Mouse (Mus musculus) liver, embryonic 13.5 days (tissue): ENCODE results near the gene Rpl23. TPM values are rescaled to one million over a fixed set of nuclear protein-coding genes. Genes with fewer than 3 reads are reported as not detected.

Experiments used
- ATAC-seq: fragments of 200-750 bp; cut with Nextera tagmentation; 2 replicates; pipeline ENCODE4 v1.8.0; 2017; ENCODE audit warnings: low read depth, mild to moderate bottlenecking, moderate number of reproducible peaks, moderate library complexity
- DNase-seq: peaks from one replicate; pipeline ENCODE4 v3.0.0; 2022
- H3K27ac ChIP-seq: fragments of 300-500 bp; sonication (generic); 2 replicates; pipeline ENCODE4 v1.5.1; 2015; ENCODE audit warnings: moderate library complexity, mild to moderate bottlenecking, inconsistent platforms
- H3K27me3 ChIP-seq: fragments of 300-500 bp; sonication (generic); 2 replicates; pipeline ENCODE4 v1.6.1; 2015; ENCODE audit warnings: mild to moderate bottlenecking, inconsistent platforms
- H3K36me3 ChIP-seq: fragments of 300-500 bp; sonication (generic); 2 replicates; pipeline ENCODE4 v1.6.1; 2015; ENCODE audit warnings: mild to moderate bottlenecking, inconsistent platforms
- H3K4me1 ChIP-seq: fragments of 300-500 bp; sonication (generic); replicated peaks from 2 replicates; pipeline ENCODE4 v1.6.1; 2015; ENCODE audit warnings: inconsistent platforms
- H3K4me2 ChIP-seq: fragments of 300-500 bp; sonication (generic); 2 replicates; pipeline ENCODE4 v1.6.1; 2015; ENCODE audit warnings: inconsistent platforms, mild to moderate bottlenecking, moderate library complexity
- H3K4me3 ChIP-seq: fragments of 300-500 bp; sonication (generic); replicated peaks from 2 replicates; pipeline ENCODE4 v1.5.1; 2015; ENCODE audit warnings: mild to moderate bottlenecking, inconsistent platforms
- H3K9ac ChIP-seq: fragments of 300-500 bp; sonication (generic); 2 replicates; pipeline ENCODE4 v1.6.1; 2015; ENCODE audit warnings: mild to moderate bottlenecking, inconsistent platforms
- H3K9me3 ChIP-seq: fragments of 300-500 bp; sonication (generic); replicated peaks from 2 replicates; pipeline ENCODE4 v1.6.1; 2016; ENCODE audit warnings: inconsistent platforms
- WGBS: fragments of 180-500 bp; shearing (Covaris S2); methylation state at CpG from one replicate; pipeline ENCODE4 v1.1.7; 2015; ENCODE audit not compliant: insufficient replicate concordance; 5-methylcytosine and 5-hydroxymethylcytosine counted together
- polyA plus RNA-seq: library from polyadenylated mRNA; unstranded; fragments of >200 nt; fragmentation: Nextera tagmentation; extraction: Ambion mirVana; gene quantifications from 2 replicates; pipeline ENCODE4 v1.2.1, GENCODE M21; 2015

Gene Rpl23
- polyA plus RNA-seq, 1 experiment from 2014 or later: 436 TPM

GRCm38 (mm10) chr11:97779968-97780701, 2.1 kb downstream of the Rpl23 start:
- H3K4me2 ChIP-seq: peak overlapping the region; percentile 79
- H3K4me3 ChIP-seq: peak overlapping the region; percentile 84
- peaks cover 56% of the 10 kb centered on the region for H3K4me1 ChIP-seq
- no peaks in the 10 kb centered on the region for H3K9me3 ChIP-seq
- WGBS: 37% methylated on average over 2 of the region's 2 CpGs
- peak overlapping the region; percentile 81 for H3K27ac ChIP-seq
- H3K36me3 ChIP-seq: peaks cover 60% of the 10 kb centered on the region
- no peak for ATAC-seq
- H3K27me3 ChIP-seq: no peaks in the 10 kb centered on the region
- peak overlapping the region; percentile 92 for H3K9ac ChIP-seq
- no peak for DNase-seq

- H3K36me3 ChIP-seq: peaks cover 60% of the 10 kb centered on the region
- H3K9me3 ChIP-seq: no peaks in the 10 kb centered on the region
- no peaks in the 10 kb centered on the region for H3K27me3 ChIP-seq
- H3K9ac ChIP-seq: peak overlapping the region; percentile 54
- ATAC-seq (no peak), DNase-seq (no peak)
- H3K4me1 ChIP-seq: peaks cover 57% of the 10 kb centered on the region
- peak overlapping the region; percentile 79 for H3K4me2 ChIP-seq
- H3K27ac ChIP-seq: peak overlapping the region; percentile 67; the same call in 1 of the 2 replicates
- H3K4me3 ChIP-seq: peak overlapping the region; percentile 32
- 67% methylated on average over 1 of the region's 1 CpGs for WGBS
These were observed 3.3 kb downstream of the Rpl23 start for GRCm38 (mm10) chr11:97778918-97779317.

DNA sequence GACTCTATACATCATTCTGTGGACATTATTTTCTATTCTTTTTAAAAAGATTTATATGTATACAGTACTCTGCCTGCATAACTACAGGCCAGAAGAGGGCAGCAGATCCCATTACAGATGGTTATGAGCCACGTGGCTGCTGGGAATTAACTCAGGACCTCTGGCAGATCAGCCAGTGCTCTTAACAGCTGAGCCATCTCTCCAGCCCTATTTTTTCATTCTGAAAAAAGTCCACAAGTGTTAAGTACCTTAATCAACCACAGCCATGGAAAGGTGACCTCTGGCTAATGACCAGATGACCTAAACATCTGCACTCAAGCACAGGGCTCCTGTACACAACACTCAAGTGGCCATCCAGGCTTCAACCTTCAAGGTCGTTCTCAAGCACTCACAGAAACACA, 5.1 kb downstream of the Rpl23 start:
- H3K27ac ChIP-seq: peak overlapping the region; percentile 44
- ATAC-seq (peak; percentile 13; the same call in 1 of the 2 replicates), DNase-seq (no peak)
- WGBS: 45% methylated on average over 2 of the region's 2 CpGs
- no peaks in the 10 kb centered on the region for H3K9me3 ChIP-seq
- H3K4me1 ChIP-seq: peaks cover 48% of the 10 kb centered on the region
- no peaks in the 10 kb centered on the region for H3K27me3 ChIP-seq
- H3K36me3 ChIP-seq: peaks cover 60% of the 10 kb centered on the region
- H3K4me3 ChIP-seq: no peak overlapping the region
- H3K4me2 ChIP-seq: no peak overlapping the region
- no peak overlapping the region for H3K9ac ChIP-seq

GRCm38 (mm10) chr11:97776497-97777128, 5.6 kb downstream of the Rpl23 start:
- ATAC-seq: peak; percentile 45
- H3K9me3 ChIP-seq: no peaks in the 10 kb centered on the region
- H3K27ac ChIP-seq: peak overlapping the region; percentile 11; the same call in 1 of the 2 replicates
- no peak overlapping the region for H3K4me3 ChIP-seq
- peaks cover 60% of the 10 kb centered on the region for H3K36me3 ChIP-seq
- no peak overlapping the region for H3K4me2 ChIP-seq
- no peak overlapping the region for H3K9ac ChIP-seq
- H3K4me1 ChIP-seq: peaks cover 48% of the 10 kb centered on the region
- no peak for DNase-seq
- 56% methylated on average over 5 of the region's 5 CpGs for WGBS
- no peaks in the 10 kb centered on the region for H3K27me3 ChIP-seq

- 0 out of 2 replicates have a peak, but pooled peaks have one; percentile 2 for ATAC-seq
- peak within 1 kb of the TSS; percentile 11; the same call in 1 of the 2 replicates for H3K27ac ChIP-seq
These were observed 6.3 kb downstream of the Rpl23 start, which contains the start of gene 1700001P01Rik for GRCm38 (mm10) chr11:97775808-97776496. Gene 1700001P01Rik, minus strand, starts transcription at chr11:97775918.

DNA sequence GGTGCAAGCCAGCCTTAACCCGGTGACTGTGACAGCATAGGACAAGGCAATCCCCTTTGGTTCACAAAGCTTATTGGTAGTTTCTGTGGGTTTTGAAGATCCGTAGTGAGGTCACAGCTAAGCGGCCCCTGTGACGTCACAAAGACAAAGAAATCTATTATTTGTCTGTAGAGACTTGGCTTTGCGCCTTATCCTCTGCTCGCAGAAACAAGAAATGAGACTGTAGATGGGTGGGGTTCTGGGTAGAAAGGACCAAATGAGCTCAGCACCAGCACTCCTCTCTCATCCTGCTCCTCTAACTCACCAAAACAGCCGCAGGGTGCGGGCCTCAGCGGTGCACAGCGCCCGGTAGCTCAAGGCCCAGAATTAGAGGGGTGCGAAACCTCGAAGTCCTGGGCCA, 7.1 kb downstream of the Rpl23 start:
- H3K36me3 ChIP-seq: peaks cover 49% of the 10 kb centered on the region
- peaks cover 37% of the 10 kb centered on the region for H3K4me1 ChIP-seq
- 72% methylated on average over 13 of the region's 13 CpGs for WGBS
- no peak overlapping the region for H3K27ac ChIP-seq
- ATAC-seq (0 out of 2 replicates have a peak, but pooled peaks have one; percentile 14), DNase-seq (no peak)
- H3K27me3 ChIP-seq: no peaks in the 10 kb centered on the region
- no peak overlapping the region for H3K9ac ChIP-seq
- H3K4me3 ChIP-seq: no peak overlapping the region
- H3K4me2 ChIP-seq: no peak overlapping the region
- no peaks in the 10 kb centered on the region for H3K9me3 ChIP-seq

More at GRCm38 (mm10) chr11:97775808-97776496, 6.3 kb downstream of the Rpl23 start, which contains the start of gene 1700001P01Rik:
- Histone ChIP-seq H3K36me3 (peaks cover 56% of the 10 kb centered on the region), H3K27me3 (no peaks in the 10 kb centered on the region), H3K4me3 (no peak within 1 kb of the TSS), H3K4me2 (no peak within 1 kb of the TSS), H3K9me3 (no peaks in the 10 kb centered on the region), H3K4me1 (peaks cover 44% of the 10 kb centered on the region), H3K9ac (no peak within 1 kb of the TSS)
- WGBS: 47% methylated on average over 17 of the region's 17 CpGs
- no peak for DNase-seq

- H3K9me3 ChIP-seq: no peaks in the 10 kb centered on the region
- no peak overlapping the region for H3K27ac ChIP-seq
- no peak for ATAC-seq
- H3K9ac ChIP-seq: no peak overlapping the region
- no peak overlapping the region for H3K4me2 ChIP-seq
- peaks cover 11% of the 10 kb centered on the region for H3K36me3 ChIP-seq
- WGBS: 68% methylated on average over 14 of the region's 14 CpGs
- DNase-seq: no peak
- no peaks in the 10 kb centered on the region for H3K27me3 ChIP-seq
- H3K4me1 ChIP-seq: peaks cover 19% of the 10 kb centered on the region
- no peak overlapping the region for H3K4me3 ChIP-seq
These were observed 10.8 kb downstream of the Rpl23 start for GRCm38 (mm10) chr11:97771410-97771809.

GRCm38 (mm10) chr11:97769704-97770103, 12.5 kb downstream of the Rpl23 start:
- H3K9me3 ChIP-seq: no peaks in the 10 kb centered on the region
- peaks cover 18% of the 10 kb centered on the region for H3K4me1 ChIP-seq
- H3K4me2 ChIP-seq: no peak overlapping the region
- no peaks in the 10 kb centered on the region for H3K36me3 ChIP-seq
- no peaks in the 10 kb centered on the region for H3K27me3 ChIP-seq
- no peak overlapping the region for H3K4me3 ChIP-seq
- ATAC-seq: no peak
- DNase-seq: no peak
- WGBS: 19% methylated on average over 2 of the region's 2 CpGs
- H3K9ac ChIP-seq: no peak overlapping the region
- no peak overlapping the region for H3K27ac ChIP-seq

GRCm38 (mm10) chr11:97766154-97766881, 15.9 kb downstream of the Rpl23 start, which contains the start of gene Cwc25:
Gene Cwc25, minus strand, starts transcription at chr11:97766556.
- DNase-seq (peak; percentile 90), ATAC-seq (peak; percentile 96)
- peak within 1 kb of the TSS; percentile 90 for H3K9ac ChIP-seq
- peak within 1 kb of the TSS; percentile 85 for H3K4me3 ChIP-seq
- peak within 1 kb of the TSS; percentile 93 for H3K27ac ChIP-seq
- H3K4me2 ChIP-seq: peak within 1 kb of the TSS; percentile 80
- under 1% methylated on average over 38 of the region's 38 CpGs for WGBS
- H3K9me3 ChIP-seq: no peaks in the 10 kb centered on the region
- no peaks in the 10 kb centered on the region for H3K27me3 ChIP-seq
- H3K4me1 ChIP-seq: peaks cover 21% of the 10 kb centered on the region
- peaks cover 23% of the 10 kb centered on the region for H3K36me3 ChIP-seq

DNA sequence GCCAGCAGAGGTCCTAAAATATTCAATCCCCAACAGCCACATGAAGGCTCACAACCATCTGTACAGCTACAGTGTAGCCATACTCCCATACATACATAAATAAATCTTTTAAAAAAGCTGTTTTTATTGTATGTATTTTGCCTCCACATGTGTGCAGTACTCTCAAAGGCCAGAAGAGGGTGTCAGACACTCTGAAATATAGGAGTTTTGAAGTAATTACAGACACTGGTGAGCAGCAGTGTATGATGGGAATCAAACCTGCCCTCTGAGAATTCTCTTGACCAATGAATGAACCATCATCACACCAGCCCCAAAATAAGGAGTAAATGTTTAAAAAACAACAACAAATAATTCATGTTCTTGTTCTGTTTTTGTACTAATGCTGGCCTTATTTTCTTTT, 20.6 kb downstream of the Rpl23 start:
- Histone ChIP-seq H3K27ac (no peak overlapping the region), H3K36me3 (peaks cover 64% of the 10 kb centered on the region), H3K4me1 (peaks cover 20% of the 10 kb centered on the region), H3K27me3 (no peaks in the 10 kb centered on the region), H3K9me3 (no peaks in the 10 kb centered on the region), H3K4me3 (no peak overlapping the region), H3K4me2 (no peak overlapping the region), H3K9ac (no peak overlapping the region)
- no peak for ATAC-seq
- DNase-seq: no peak
